Mouse (Mus musculus) hematopoietic stem cell, adult 5-6 weeks (primary cell): ENCODE data around the gene Dlst. TPM values are rescaled to one million over a fixed set of nuclear protein-coding genes. Genes with fewer than 3 reads are reported as not detected.

Experiments
- ATAC-seq, 2 experiments: fragments of 125-278 bp in 1 of 2; replicated peaks in 1 of 2; 2 replicates each; pipeline ENCODE4 v1.8.0; 2016 to 2017; ENCODE audit warnings: inconsistent platforms in 2 of 2, mild to moderate bottlenecking in 2 of 2, moderate number of reproducible peaks in 2 of 2, low read depth in 1 of 2, moderate TSS enrichment in 1 of 2; ENCODE audit not compliant: low FRiP score in 2 of 2, poor library complexity in 2 of 2, severe bottlenecking in 2 of 2, insufficient read depth in 1 of 2, low TSS enrichment in 1 of 2
- total RNA-seq: library from RNA; stranded (forward); fragments of 172-1452, 232-1000 nt; gene quantifications from 2 replicates; pipeline ENCODE4 v1.2.3, GENCODE M21; 2017

Dlst gene
- total RNA-seq, 1 experiment from 2014 or later, result 161 TPM

GRCm38 (mm10) chr12:85110011-85110697 is 479 bp upstream of the Dlst start:
- ATAC-seq, result no peak

DNA sequence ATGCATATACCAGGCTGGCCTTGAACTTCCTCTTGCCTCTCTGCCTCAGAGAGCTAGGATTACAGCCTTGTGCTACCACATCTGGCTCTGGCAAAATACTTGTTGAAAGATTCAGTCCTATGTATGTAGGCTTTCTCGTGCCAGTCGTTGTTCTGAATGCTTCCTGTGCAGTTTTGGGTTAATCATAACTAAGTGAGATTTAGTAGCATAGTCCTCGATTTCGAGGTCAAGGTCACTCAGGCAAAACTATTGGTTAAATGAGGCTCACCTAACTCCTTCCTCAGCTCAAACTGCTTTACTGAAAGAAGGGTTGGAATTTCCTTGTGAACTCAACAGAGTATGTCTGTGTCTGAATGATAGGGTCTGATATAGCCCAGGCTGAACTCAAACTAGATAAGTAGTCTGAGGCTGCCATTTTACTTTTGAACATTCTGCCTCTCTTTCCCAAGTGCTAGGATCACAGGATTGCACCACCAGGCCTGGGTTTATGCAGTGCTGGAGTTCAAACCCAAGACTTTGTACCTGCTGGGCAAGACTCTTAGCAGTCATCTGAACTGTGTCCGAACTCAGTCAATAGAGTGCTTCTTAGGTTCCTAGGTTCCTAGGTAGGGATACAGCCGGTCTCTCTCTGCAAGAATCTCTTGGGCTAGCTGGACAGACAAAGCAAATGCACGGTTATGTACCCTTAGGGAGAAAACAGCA is 2.1 kb downstream of the Dlst start:
- no peak for ATAC-seq

DNA sequence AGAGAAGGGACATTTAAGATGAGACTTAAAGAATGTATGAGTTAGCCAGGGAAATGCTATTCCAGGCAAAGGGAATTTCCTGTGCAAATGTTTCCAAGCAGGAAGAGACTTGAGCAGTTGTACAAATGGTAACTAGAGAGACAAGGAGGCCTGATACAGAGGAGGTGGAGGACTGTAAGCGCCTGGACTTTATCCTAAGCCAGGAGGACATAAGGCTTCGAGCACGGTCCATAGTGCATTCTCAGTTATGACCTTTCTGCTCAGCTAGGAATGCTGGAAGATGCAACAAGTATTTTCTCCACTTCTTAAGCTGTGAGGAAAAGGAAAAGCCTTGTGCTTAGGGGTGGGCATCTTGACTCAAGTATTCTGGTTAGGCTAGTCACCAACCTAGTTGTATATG is 2.7 kb downstream of the Dlst start:
- ATAC-seq, result no peak

DNA sequence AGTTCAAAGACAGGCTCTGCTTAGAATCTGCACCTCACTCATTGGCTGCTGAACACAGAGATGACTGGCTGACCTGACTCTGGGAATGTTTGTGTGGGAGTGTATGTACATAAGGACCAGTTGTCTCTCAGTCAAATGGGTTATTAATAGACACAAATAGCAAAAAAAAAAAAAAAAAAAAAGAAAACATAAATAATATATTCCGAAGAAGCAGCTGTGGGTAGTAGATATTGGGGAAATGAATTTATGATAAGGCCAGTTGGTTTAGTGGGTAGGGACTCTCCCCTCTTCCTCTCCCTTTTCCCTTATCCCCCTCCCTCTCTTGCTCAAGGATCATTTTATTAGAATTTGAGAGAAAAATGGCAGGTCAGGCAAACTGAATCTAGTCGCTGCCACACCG is 3.3 kb downstream of the Dlst start:
- ATAC-seq, result no peak

DNA sequence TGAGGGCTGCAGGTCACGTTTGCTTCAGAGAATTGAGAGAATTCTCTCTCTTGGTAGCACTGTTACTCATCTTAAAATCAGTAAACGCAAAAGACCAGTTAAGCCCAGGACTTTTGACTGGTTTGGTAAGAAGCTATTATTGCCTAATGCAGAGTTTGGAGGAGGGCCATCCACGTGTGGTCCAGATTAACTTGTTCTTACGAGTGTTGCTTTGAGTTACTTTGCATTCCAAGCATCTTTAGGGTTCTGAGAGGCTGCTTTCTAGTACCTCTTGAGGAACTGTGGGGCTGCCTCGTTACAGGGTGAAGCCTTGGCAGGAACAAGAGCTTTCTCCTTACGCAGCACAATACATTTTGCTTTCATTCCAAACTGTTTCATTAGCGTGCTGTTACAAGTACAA is 5.0 kb downstream of the Dlst start:
- ATAC-seq, result no peak

GRCm38 (mm10) chr12:85121806-85122459 is 11.3 kb downstream of the Dlst start:
- ATAC-seq, result no peak

GRCm38 (mm10) chr12:85123108-85123530 is 12.5 kb downstream of the Dlst start:
- ATAC-seq, result peak; percentile 53 to 69; a peak in 3 of 4 replicates

DNA sequence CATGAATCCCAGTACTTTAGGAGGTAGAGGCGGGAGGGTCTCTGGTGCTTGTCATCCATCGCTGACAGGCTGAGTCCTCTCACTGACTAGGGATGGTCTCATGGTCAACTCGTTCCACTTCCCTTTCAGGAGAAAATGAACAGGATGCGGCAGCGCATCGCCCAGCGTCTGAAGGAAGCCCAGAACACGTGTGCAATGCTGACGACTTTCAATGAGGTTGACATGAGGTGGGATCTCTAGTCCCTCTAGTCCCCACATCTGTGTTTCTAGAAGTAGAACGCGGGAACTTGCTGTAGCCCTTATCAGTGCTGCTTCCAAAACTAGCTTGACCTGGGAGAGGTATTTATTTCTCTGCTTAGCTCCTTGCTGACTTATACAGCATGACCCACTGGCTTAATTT is 13.0 kb downstream of the Dlst start:
- no peak for ATAC-seq

- ATAC-seq, result no peak
These were observed 14.1 kb downstream of the Dlst start for GRCm38 (mm10) chr12:85124751-85125150.

GRCm38 (mm10) chr12:85126986-85127603 is 16.5 kb downstream of the Dlst start:
- no peak for ATAC-seq

DNA sequence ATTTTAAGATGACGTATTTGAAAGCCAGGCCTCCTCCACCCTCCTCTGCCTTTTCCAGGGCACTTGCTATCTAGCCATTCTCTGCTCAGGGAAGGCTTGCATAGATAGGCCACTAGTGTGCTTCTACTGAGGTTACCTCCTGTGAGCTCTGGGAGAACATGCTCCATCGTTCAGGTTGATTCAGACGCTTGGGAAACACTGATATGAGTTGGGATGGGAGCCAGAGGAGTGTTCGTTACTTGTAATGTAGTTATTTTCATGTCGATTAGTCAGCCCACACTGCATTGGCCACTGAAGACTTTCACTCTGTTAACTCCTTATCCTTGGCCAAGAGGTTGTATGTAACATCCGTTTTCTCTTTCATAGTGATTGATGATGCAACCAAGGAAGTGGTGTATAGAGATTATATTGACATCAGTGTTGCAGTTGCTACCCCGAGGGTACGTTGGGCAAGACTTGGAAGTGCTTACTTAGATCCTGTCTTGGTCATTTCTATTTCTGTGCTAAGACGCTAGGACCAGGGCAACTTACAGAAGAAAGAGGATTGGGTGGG is 18.9 kb downstream of the Dlst start:
- peak; percentile 37 to 53; a peak in 2 of 4 replicates for ATAC-seq

GRCm38 (mm10) chr12:85131361-85131760 is 20.7 kb downstream of the Dlst start:
- ATAC-seq, result no peak

GRCm38 (mm10) chr12:85134043-85134794 is 23.6 kb downstream of the Dlst start:
- no peak for ATAC-seq

DNA sequence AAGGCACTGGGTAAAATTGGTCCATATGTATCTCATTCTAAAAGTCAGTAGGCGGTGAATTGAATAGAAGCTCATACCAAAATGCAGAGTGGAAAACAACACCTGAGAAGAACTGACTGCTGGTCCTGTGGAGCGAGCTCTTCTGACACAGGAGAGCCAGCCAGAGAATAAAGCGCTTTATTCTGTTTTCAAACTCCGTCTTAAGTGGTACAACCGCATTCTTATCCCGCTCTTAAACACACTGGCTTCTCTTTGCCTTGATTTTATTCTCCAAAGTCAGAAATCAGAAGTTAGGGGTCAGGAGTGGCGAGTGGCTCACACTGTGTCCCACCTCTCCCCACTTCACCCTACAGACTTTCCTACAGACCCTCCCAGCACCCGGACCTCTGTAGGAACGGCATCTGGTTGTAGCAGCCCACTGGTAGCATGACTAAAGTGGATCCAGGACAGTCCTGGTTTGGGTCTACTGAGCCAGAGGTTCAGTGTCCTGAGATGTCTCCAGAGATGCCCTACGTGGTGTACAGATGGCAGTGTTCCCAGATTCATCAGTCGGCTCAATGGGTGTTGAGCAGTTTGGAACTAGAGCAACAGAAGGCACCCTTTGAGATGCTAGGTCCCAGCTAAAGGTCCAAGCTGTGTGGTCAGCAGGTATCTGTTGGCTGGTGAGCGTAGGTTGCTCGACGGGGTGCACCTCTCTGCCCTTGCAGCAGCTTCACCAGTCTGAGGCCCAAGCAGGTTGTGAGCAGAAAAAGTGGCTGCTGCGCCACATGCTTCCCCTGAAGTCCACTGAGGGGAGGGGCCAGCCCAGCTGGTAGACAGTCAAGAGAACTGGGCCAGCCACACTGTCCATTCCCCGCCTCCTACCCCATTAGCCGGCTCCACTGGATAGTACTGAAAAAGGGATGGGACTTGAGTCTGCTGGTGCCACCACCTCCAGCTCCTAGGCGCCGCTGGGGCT is 25.2 kb downstream of the Dlst start:
- no peak for ATAC-seq

GRCm38 (mm10) chr12:85136627-85137026 is 26.0 kb downstream of the Dlst start:
- ATAC-seq, result no peak

GRCm38 (mm10) chr12:85140036-85140701 is 29.5 kb downstream of the Dlst start:
- no peak for ATAC-seq
